Mouse (Mus musculus): ENCODE data around the gene M1ap. TPM values are rescaled to one million over a fixed set of nuclear protein-coding genes. Genes with fewer than 3 reads are reported as not detected.

Gene M1ap
- total RNA-seq, 2 experiments from 2014 or later = not detected

DNA sequence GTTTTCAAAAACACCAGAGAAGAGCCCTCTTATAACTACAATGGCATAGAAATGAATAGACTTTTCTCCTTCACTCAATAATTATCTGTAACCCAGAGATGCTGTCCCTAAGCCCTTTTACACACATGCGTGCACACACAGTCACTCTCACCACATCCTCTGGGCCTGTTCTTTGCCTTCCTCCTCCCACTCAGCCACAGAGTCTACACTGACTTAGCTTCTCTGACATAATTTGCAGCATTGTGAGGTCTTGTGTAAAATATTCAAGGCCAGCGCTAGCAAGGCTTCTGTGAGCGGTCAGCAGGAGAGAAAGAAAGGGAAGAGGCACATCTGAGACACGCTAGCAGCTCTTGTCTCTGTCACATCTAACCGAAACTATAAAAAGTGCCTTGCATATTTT is 66.7 kb downstream of the M1ap start:
- H3K27ac ChIP-seq = no peak overlapping the region
- no peak for DNase-seq (ENCODE audit: extremely low spot score in 1 of 2, low spot score in 2 of 2)
- no peak overlapping the region for H3K4me3 ChIP-seq
- intact Hi-C loops (cut with DNase I) = no loop called here
- no peak for TF ChIP-seq CTCF (IDR thresholded peaks at IDR 0.05)

- DNase-seq (ENCODE audit: extremely low spot score in 1 of 2, low spot score in 2 of 2) = no peak
- intact Hi-C loops (cut with DNase I) = no loop called here
- TF ChIP-seq CTCF (IDR thresholded peaks at IDR 0.05) = no peak
- Histone ChIP-seq H3K27ac (no peak overlapping the region), H3K4me3 (no peak overlapping the region)
Observed at GRCm38 (mm10) chr6:83014482-83015466, 68.1 kb downstream of the M1ap start.

GRCm38 (mm10) chr6:83015749-83016148 is 69.0 kb downstream of the M1ap start:
- no peak overlapping the region for H3K4me3 ChIP-seq
- no peak for TF ChIP-seq CTCF (IDR thresholded peaks at IDR 0.05)
- H3K27ac ChIP-seq = no peak overlapping the region
- intact Hi-C loops (cut with DNase I) = no loop called here
- no peak for DNase-seq (ENCODE audit: extremely low spot score in 1 of 2, low spot score in 2 of 2)

DNA sequence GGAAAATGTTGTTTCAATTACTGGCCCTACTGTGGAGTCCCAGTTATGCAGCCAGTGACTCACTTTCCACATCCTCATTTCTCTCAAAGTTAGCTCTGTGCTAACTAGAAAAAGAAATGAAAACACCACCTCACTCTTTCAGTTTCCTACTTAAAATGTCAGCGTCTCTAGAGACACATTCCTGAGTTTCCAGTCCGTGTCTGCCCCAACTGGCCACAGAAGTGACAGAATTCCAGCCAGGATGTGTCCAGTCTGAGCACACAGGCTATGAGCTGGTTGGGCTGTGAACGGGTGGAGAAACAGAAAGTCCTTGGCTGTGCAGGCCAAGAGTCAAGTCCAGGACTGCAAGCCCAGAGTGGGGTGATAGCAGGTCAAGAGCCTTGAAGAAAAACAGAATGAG is 70.5 kb downstream of the M1ap start:
- H3K4me3 ChIP-seq = no peak overlapping the region
- intact Hi-C loops (cut with DNase I) = no loop called here
- no peak overlapping the region for H3K27ac ChIP-seq
- TF ChIP-seq CTCF (IDR thresholded peaks at IDR 0.05) = no peak
- DNase-seq (ENCODE audit: extremely low spot score in 1 of 2, low spot score in 2 of 2) = no peak

DNA sequence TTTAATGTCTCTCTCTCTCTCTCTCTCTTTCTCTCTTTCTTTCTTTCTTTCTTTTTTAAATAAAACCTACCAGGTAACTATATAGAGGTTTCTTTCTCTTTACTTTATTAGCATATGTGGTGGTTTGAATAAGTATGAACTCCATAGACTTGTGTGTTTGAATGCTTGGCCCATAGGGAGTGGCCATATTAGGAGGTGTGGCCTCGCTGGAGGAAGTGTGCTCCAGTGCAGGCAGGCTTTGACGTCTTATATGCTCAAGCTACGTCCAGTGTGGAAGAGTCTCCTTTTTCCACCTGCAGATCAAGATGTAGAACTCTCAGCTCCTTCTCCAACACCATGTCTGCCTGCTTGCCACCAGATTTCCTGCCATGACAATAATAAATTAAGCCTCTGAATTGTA is 72.3 kb downstream of the M1ap start:
- intact Hi-C loops (cut with DNase I) = no loop called here
- Histone ChIP-seq H3K4me3 (no peak overlapping the region), H3K27ac (no peak overlapping the region)
- no peak for DNase-seq (ENCODE audit: extremely low spot score in 1 of 2, low spot score in 2 of 2)
- TF ChIP-seq CTCF (IDR thresholded peaks at IDR 0.05) = no peak

DNA sequence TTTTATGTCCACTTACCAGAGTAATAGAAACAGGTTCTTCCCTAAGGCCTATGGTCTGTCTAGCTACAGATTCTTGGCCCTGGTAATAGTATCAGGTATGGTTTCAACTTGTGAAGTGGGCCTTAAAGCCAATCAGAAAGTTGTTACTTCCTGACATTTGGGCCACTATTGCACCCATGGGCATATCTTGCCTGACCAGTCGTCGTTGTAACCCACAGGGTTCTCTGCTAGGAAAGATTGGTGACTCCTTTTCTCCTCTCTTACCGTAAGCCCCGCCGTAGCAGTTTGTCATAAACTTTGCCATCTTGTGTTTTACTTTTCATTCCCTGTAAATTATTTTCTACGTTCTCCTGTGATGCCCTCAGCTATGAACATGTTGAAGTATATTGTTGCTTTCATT is 73.4 kb downstream of the M1ap start:
- no peak for DNase-seq (ENCODE audit: extremely low spot score in 1 of 2, low spot score in 2 of 2)
- H3K27ac ChIP-seq = no peak overlapping the region
- no peak for TF ChIP-seq CTCF (IDR thresholded peaks at IDR 0.05)
- H3K4me3 ChIP-seq = no peak overlapping the region
- intact Hi-C loops (cut with DNase I) = no loop called here

DNA sequence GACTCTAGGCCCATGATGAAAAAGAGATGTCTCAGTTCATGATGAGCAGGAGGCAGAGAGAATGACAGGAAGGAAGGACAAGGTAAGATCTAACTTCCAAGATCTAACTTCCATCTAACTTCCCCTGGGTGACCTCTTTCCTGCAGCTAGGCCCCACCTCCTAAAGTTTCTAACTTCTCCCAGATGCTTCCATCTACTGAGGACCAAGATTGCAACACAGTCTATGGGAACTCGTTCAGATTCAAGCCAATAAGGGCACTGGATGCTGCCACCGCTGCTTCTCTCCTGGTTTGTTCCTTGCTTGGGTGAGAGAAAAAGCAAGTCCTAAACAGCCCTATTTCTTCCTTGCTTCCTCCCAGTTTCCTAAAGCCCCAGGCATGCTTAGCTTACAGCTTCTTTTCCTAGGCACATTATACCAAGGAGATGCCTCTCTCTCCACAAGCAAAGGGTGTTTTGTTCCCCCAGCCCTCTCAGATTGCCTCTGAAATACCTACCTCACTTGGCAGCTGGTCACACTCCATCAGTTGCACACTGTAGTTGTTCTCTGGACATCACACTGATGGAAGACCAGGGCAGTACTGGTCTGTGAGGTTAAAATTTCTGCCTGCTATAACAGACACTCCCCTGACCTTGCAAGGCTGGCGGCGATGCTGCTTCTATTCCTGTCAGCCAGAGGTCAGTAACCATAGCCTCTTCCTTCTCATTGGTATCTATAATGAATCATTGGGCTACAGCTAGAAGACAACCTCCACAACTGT is 74.3 kb downstream of the M1ap start:
- TF ChIP-seq CTCF (IDR thresholded peaks at IDR 0.05) = no peak
- DNase-seq (ENCODE audit: extremely low spot score in 1 of 2, low spot score in 2 of 2) = no peak
- no peak overlapping the region for H3K4me3 ChIP-seq
- H3K27ac ChIP-seq = no peak overlapping the region
- intact Hi-C loops (cut with DNase I) = no loop called here

GRCm38 (mm10) chr6:83023008-83023407 is 76.3 kb downstream of the M1ap start:
- no peak overlapping the region for H3K4me3 ChIP-seq
- intact Hi-C loops (cut with DNase I) = no loop called here
- TF ChIP-seq CTCF (IDR thresholded peaks at IDR 0.05) = no peak
- H3K27ac ChIP-seq = no peak overlapping the region
- no peak for DNase-seq (ENCODE audit: extremely low spot score in 1 of 2, low spot score in 2 of 2)

- H3K4me3 ChIP-seq = no peak overlapping the region
- intact Hi-C loops (cut with DNase I) = no loop called here
- DNase-seq (ENCODE audit: extremely low spot score in 1 of 2, low spot score in 2 of 2) = no peak
- H3K27ac ChIP-seq = no peak overlapping the region
- no peak for TF ChIP-seq CTCF (IDR thresholded peaks at IDR 0.05)
Observed at GRCm38 (mm10) chr6:83023786-83024185, 77.1 kb downstream of the M1ap start.

- intact Hi-C loops (cut with DNase I) = no loop called here
- no peak for TF ChIP-seq CTCF (IDR thresholded peaks at IDR 0.05)
- Histone ChIP-seq H3K27ac (no peak overlapping the region), H3K4me3 (no peak overlapping the region)
- DNase-seq (ENCODE audit: extremely low spot score in 1 of 2, low spot score in 2 of 2) = no peak
Observed at GRCm38 (mm10) chr6:83024421-83024820, 77.7 kb downstream of the M1ap start.

DNA sequence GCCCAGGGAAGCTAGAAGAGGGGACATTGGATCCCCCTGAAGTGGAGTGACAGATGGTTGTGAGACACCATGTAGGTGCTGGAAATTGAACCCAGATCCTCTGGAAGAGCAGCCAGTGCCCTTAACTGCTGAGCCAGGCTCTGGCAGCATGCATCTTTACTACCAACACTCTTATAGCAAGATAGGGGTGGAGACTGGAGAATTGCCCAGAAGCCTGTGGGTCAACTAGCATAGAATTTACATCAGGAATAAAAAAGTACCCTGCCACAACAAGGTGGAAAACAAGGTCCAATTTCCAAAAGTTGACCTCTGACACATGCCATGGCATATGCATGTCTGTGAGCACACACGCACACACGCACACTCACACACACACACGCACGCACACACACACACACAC is 78.5 kb downstream of the M1ap start:
- no peak for DNase-seq (ENCODE audit: extremely low spot score in 1 of 2, low spot score in 2 of 2)
- TF ChIP-seq CTCF (IDR thresholded peaks at IDR 0.05) = no peak

GRCm38 (mm10) chr6:83027293-83027692 is 80.6 kb downstream of the M1ap start:
- no peak overlapping the region for H3K27ac ChIP-seq
- no peak for TF ChIP-seq CTCF (IDR thresholded peaks at IDR 0.05)
- no peak for DNase-seq (ENCODE audit: extremely low spot score in 1 of 2, low spot score in 2 of 2)
- intact Hi-C loops (cut with DNase I) = no loop called here
- H3K4me3 ChIP-seq = no peak overlapping the region

More for the DNA sequence above, 78.5 kb downstream of the M1ap start:
- Histone ChIP-seq H3K27ac (no peak overlapping the region), H3K4me3 (no peak overlapping the region)
- intact Hi-C loops (cut with DNase I) = no loop called here

All from left cerebral cortex, adult 2 months (tissue).